Mouse (Mus musculus): ENCODE data around the gene Mrpl54.

GRCm38 (mm10) chr10:81293334-81294030, 26.7 kb upstream of the Mrpl54 start:
- no peak for TF ChIP-seq CTCF (conservative IDR thresholded peaks at IDR 0.05; ENCODE audit: insufficient read depth, insufficient read length, low read depth, low read length)
- TF ChIP-seq POLR2A (IDR thresholded peaks at IDR 0.05; ENCODE audit: low read depth, low read length): no peak

Data from kidney, adult 2 months (tissue).